Mouse (Mus musculus): ENCODE measurements around the gene Copz2. TPM values are rescaled to one million over a fixed set of nuclear protein-coding genes. Genes with fewer than 3 reads are reported as not detected.

Gene Copz2
- polyA plus RNA-seq, 1 experiment from 2014 or later: 115 TPM

DNA sequence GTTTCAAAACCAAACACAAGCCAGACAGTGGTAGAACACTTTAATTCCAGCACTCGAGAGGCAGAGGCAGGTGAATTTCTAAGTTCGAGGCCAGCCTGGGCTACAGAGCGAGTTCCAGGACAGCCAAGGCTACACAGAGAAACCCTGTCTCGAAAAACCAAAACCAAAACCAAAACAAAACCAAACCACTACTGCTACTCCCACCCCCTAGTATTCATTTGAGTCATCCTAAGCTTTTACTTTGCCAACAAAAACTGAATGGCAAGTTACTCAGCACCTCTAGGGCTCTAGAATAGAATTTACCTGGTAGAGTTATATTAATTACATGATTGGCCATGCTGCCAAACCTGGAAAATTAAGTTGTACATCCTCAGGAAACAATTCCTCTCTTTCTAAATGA is 10.0 kb downstream of the Copz2 start:
- no peak for ATAC-seq (ENCODE audit: low FRiP score, low TSS enrichment)

DNA sequence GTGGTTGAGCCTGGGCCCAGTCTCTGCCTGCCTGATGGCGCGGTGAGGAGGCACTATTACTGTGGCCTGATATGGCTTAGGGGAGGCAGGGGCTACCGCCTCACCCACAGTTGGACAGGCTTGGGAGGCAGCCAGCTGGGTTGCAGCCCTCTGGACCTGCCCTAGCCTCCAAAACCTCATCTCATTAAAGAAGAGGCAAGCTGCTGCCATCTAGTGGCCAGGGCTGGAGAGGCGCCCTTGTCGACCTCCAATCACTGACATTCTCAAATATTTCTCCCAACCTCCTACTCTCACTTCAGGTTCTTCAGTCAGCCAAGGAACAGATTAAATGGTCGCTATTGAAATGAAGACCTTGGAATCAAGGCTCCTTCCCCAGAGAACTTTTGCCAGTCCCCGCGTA is 10.9 kb downstream of the Copz2 start:
- Histone ChIP-seq H3K4me2 (replicated peaks; ENCODE audit: low read depth, low read length) (peak overlapping the region; percentile 93; the same call in 1 of the 2 replicates), H3K36me3 (ENCODE audit: insufficient read depth, low read length) (0 out of 2 replicates have a peak, but pooled peaks cover 4% of the 10 kb centered on the region), H3K27me3 (ENCODE audit: insufficient read depth, low read length) (no peaks in the 10 kb centered on the region), H3K4me3 (ENCODE audit: low read length) (no peak overlapping the region), H3K27ac (ENCODE audit: low read length) (peak overlapping the region; percentile 3; the same call in 1 of the 2 replicates), H3K4me1 (ENCODE audit: insufficient read depth, low read length) (peaks cover 33% of the 10 kb centered on the region), H3K9ac (replicated peaks; ENCODE audit: low read length) (0 out of 2 replicates have a peak overlapping the region, but pooled peaks have one; percentile 61), H3K9me3 (ENCODE audit: low read length) (no peaks in the 10 kb centered on the region)
- 8% methylated on average over 8 of the region's 8 CpGs for WGBS
- peak; percentile 64; the same call in 1 of the 2 replicates for ATAC-seq (ENCODE audit: low FRiP score, low TSS enrichment)

More for the DNA sequence above, 10.0 kb downstream of the Copz2 start:
- peaks cover 33% of the 10 kb centered on the region for H3K4me1 ChIP-seq (ENCODE audit: insufficient read depth, low read length)
- no peak overlapping the region for H3K27ac ChIP-seq (ENCODE audit: low read length)
- no peak overlapping the region for H3K4me2 ChIP-seq (replicated peaks; ENCODE audit: low read depth, low read length)
- H3K9me3 ChIP-seq (ENCODE audit: low read length): no peaks in the 10 kb centered on the region
- WGBS: 87% methylated on average over 4 of the region's 4 CpGs
- no peak overlapping the region for H3K9ac ChIP-seq (replicated peaks; ENCODE audit: low read length)
- H3K4me3 ChIP-seq (ENCODE audit: low read length): no peak overlapping the region
- H3K27me3 ChIP-seq (ENCODE audit: insufficient read depth, low read length): no peaks in the 10 kb centered on the region
- H3K36me3 ChIP-seq (ENCODE audit: insufficient read depth, low read length): 0 out of 2 replicates have a peak, but pooled peaks cover 4% of the 10 kb centered on the region

DNA sequence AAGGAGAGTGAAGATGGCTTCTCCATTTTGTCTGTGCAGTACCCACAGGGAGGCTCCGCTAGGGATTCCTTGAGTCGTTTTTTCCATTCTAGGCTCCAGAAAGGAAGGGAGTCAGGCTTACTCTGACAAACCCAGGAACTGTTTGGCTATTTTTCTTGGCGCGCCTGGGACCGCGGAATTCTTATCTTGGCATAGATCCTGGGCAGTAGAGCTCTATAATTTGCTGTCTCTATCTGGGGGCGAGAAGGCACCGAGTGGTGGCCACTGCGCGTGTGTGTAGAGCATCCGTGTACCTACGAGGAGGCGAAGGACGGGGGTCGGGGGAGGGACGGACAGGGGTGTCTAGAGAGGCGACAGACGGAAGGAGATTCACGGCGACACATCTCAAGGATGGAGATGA is 11.8 kb downstream of the Copz2 start:
- Histone ChIP-seq H3K4me3 (ENCODE audit: low read length) (peak overlapping the region; percentile 59), H3K36me3 (ENCODE audit: insufficient read depth, low read length) (0 out of 2 replicates have a peak, but pooled peaks cover 4% of the 10 kb centered on the region), H3K9ac (replicated peaks; ENCODE audit: low read length) (peak overlapping the region; percentile 61), H3K27me3 (ENCODE audit: insufficient read depth, low read length) (no peaks in the 10 kb centered on the region), H3K27ac (ENCODE audit: low read length) (peak overlapping the region; percentile 65), H3K9me3 (ENCODE audit: low read length) (no peaks in the 10 kb centered on the region), H3K4me1 (ENCODE audit: insufficient read depth, low read length) (peaks cover 33% of the 10 kb centered on the region), H3K4me2 (replicated peaks; ENCODE audit: low read depth, low read length) (peak overlapping the region; percentile 93)
- peak; percentile 41 for ATAC-seq (ENCODE audit: low FRiP score, low TSS enrichment)
- 0% methylated on average over 20 of the region's 20 CpGs for WGBS

DNA sequence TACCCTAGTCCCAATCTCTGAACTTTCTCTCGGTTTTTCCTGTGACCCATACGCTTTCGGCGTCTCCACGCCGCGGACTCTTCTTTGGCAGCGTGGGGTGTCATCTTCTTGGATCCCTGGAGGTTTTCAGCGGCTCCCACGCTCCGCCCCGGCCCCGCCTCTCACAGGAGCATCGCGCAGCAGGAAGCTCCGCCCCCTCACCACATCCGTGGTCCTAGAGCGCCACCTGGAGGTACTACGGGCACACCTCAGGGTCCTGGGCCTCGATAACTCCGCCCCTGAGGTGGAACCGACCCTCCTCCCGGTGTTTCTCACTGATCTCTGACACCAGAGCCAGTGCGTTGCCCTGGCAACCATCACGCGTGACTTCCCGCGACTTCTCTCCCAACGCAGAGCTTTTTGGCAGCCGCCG is 12.2 kb downstream of the Copz2 start:
- H3K9ac ChIP-seq (replicated peaks; ENCODE audit: low read length): peak overlapping the region; percentile 61
- H3K4me3 ChIP-seq (ENCODE audit: low read length): peak overlapping the region; percentile 59
- WGBS: under 1% methylated on average over 31 of the region's 31 CpGs
- H3K9me3 ChIP-seq (ENCODE audit: low read length): no peaks in the 10 kb centered on the region
- H3K27me3 ChIP-seq (ENCODE audit: insufficient read depth, low read length): 0 out of 2 replicates have a peak, but pooled peaks cover 2% of the 10 kb centered on the region
- peak; percentile 86 for ATAC-seq (ENCODE audit: low FRiP score, low TSS enrichment)
- peak overlapping the region; percentile 93 for H3K4me2 ChIP-seq (replicated peaks; ENCODE audit: low read depth, low read length)
- H3K4me1 ChIP-seq (ENCODE audit: insufficient read depth, low read length): peaks cover 33% of the 10 kb centered on the region
- H3K27ac ChIP-seq (ENCODE audit: low read length): peak overlapping the region; percentile 65
- 0 out of 2 replicates have a peak, but pooled peaks cover 4% of the 10 kb centered on the region for H3K36me3 ChIP-seq (ENCODE audit: insufficient read depth, low read length)

DNA sequence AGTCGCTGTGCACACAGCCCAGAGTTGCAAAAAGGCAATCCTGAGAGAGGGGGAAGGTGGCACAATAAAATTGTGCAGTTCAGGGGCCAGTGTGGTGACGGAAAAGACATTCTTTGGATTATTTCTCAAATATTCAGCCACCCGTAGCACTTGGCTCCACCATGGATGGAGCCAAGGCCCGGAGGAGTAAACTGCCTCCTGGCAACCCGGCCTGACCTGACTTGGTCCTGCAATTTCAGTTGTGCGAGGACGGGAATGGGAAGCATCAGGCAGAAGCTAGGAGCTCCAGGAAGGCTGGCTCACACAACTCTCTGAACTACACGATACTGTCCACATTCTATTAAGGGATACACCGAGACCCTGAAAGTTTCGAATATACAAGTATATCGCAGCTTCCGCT is 12.9 kb downstream of the Copz2 start:
- H3K36me3 ChIP-seq (ENCODE audit: insufficient read depth, low read length): 0 out of 2 replicates have a peak, but pooled peaks cover 4% of the 10 kb centered on the region
- peak overlapping the region; percentile 59 for H3K4me3 ChIP-seq (ENCODE audit: low read length)
- H3K27me3 ChIP-seq (ENCODE audit: insufficient read depth, low read length): 0 out of 2 replicates have a peak, but pooled peaks cover 2% of the 10 kb centered on the region
- 42% methylated on average over 12 of the region's 12 CpGs for WGBS
- peak overlapping the region; percentile 93 for H3K4me2 ChIP-seq (replicated peaks; ENCODE audit: low read depth, low read length)
- no peak for ATAC-seq (ENCODE audit: low FRiP score, low TSS enrichment)
- peak overlapping the region; percentile 57 for H3K27ac ChIP-seq (ENCODE audit: low read length)
- H3K9me3 ChIP-seq (ENCODE audit: low read length): no peaks in the 10 kb centered on the region
- no peak overlapping the region; the same call in 1 of the 2 replicates for H3K9ac ChIP-seq (replicated peaks; ENCODE audit: low read length)
- peaks cover 35% of the 10 kb centered on the region for H3K4me1 ChIP-seq (ENCODE audit: insufficient read depth, low read length)

DNA sequence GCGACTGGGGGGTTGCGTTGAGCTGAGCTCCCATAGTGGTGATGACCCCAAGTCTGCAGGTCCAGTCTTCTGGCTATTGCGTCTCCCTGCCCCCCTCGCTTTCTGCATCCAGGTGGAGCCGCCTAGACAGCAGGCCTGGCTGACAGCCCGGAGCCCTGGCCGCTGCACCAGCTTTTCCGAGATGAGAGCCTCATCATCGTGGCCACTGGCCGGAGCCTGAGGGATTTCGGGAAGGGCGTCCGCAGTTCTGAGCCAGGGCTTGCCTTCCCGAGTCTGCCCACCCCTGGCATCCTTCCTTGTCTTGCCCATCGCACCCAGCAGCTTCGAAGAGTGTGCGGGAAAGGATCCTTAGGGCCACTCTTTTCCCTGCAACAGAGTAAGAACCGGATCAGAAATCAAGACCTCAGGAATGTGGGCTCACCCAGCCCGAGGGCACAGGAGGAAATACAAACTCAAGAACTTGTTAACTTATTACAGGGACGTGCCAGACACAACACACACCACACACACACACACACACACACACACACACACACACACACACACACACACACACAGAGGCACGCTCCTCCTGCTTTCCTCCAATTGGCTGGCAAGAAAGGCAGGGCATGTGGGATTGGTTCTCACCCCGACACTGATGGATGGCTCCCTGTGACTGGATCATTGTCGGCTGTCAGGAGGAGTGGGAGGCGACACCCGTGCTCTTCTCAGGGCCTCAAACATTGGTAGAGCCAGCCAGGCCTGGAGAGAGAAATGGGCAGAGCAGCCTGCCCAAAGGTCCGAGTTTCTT is 13.7 kb downstream of the Copz2 start:
- Histone ChIP-seq H3K4me1 (ENCODE audit: insufficient read depth, low read length) (peaks cover 35% of the 10 kb centered on the region), H3K27me3 (ENCODE audit: insufficient read depth, low read length) (0 out of 2 replicates have a peak, but pooled peaks cover 2% of the 10 kb centered on the region), H3K4me3 (ENCODE audit: low read length) (peak overlapping the region; percentile 2; the same call in 1 of the 2 replicates), H3K27ac (ENCODE audit: low read length) (peak overlapping the region; percentile 63), H3K9ac (replicated peaks; ENCODE audit: low read length) (peak overlapping the region; percentile 13; the same call in 1 of the 2 replicates), H3K36me3 (ENCODE audit: insufficient read depth, low read length) (no peaks in the 10 kb centered on the region), H3K4me2 (replicated peaks; ENCODE audit: low read depth, low read length) (peak overlapping the region; percentile 93), H3K9me3 (ENCODE audit: low read length) (no peaks in the 10 kb centered on the region)
- peak; percentile 62 for ATAC-seq (ENCODE audit: low FRiP score, low TSS enrichment)
- 19% methylated on average over 26 of the region's 26 CpGs for WGBS

DNA sequence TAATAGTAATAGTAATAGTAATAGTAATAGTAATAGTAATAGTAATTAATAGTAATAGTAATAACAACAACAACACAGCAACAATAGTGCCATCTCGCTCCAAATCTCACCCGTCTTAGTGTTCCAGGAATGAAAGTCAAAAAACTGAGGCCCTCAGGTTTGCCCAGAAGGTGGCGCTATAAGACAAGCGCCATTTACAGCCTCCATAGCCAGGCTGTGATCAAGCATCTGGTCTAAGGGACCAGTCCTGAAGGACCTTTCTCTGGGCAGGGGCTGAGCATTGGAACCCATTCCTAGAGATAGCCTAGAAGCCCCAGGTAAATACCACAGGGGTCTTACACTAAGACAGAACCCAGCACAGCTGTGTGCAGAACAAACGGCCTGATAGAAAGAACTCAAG is 17.5 kb downstream of the Copz2 start:
- Histone ChIP-seq H3K4me1 (ENCODE audit: insufficient read depth, low read length) (peaks cover 23% of the 10 kb centered on the region), H3K9me3 (ENCODE audit: low read length) (no peaks in the 10 kb centered on the region), H3K27me3 (ENCODE audit: insufficient read depth, low read length) (0 out of 2 replicates have a peak, but pooled peaks cover 2% of the 10 kb centered on the region), H3K36me3 (ENCODE audit: insufficient read depth, low read length) (no peaks in the 10 kb centered on the region), H3K9ac (replicated peaks; ENCODE audit: low read length) (0 out of 2 replicates have a peak overlapping the region, but pooled peaks have one; percentile 16), H3K27ac (ENCODE audit: low read length) (no peak overlapping the region), H3K4me2 (replicated peaks; ENCODE audit: low read depth, low read length) (no peak overlapping the region), H3K4me3 (ENCODE audit: low read length) (no peak overlapping the region)
- 0 out of 2 replicates have a peak, but pooled peaks have one; percentile 55 for ATAC-seq (ENCODE audit: low FRiP score, low TSS enrichment)
- 8% methylated on average over 5 of the region's 5 CpGs for WGBS

DNA sequence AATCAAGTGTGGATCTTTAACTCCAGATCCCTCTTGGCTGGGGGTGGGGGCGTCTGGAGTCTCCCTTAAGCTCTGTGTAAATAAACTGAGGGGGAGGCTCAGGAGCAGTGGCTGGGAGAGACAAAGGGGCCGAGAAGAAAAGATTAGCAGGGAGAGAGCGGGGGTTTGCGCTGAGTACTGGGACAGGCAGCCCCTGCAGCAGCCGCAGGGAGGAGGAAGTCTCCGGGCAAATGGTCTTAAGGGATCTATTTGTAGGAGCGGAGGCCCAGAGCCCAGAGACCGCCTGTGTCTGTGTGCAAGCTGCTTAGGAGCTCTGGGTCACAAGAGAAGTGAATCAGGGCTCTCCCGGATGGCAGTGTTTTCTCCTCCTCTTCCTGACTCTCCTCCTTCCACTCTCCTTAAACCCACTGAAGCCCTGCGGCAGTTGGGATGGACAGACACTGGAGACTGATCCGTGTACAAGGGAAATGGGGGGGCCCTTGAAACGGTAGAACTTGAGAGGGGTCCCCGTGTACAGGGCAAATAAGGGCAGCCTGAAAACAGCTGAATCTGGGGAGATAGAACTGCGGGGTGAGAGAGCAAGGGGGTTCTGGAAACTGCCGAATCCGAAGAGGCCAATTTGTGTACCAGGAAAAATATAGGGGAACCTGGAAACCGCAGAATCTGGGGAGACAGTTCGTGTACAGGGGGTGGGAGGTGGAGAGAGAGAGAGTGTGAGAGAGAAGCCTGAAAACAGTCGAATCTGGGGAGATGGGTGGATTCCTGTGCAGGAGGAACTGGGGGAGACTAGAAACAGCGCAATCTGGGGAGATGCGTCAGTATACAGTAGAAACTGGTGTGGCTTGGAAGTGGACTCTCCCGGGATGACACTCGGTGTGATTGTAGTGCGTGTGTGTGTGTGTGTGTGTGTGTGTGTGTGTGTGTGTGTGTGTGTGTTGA is 23.0 kb downstream of the Copz2 start:
- Histone ChIP-seq H3K4me2 (replicated peaks; ENCODE audit: low read depth, low read length) (peak overlapping the region; percentile 15), H3K27ac (ENCODE audit: low read length) (peak overlapping the region; percentile 30; the same call in 1 of the 2 replicates), H3K27me3 (ENCODE audit: insufficient read depth, low read length) (peaks cover under 1% of the 10 kb centered on the region), H3K4me1 (ENCODE audit: insufficient read depth, low read length) (peaks cover 38% of the 10 kb centered on the region), H3K9ac (replicated peaks; ENCODE audit: low read length) (peak overlapping the region; percentile 20; the same call in 1 of the 2 replicates), H3K4me3 (ENCODE audit: low read length) (no peak overlapping the region), H3K36me3 (ENCODE audit: insufficient read depth, low read length) (no peaks in the 10 kb centered on the region), H3K9me3 (ENCODE audit: low read length) (no peaks in the 10 kb centered on the region)
- ATAC-seq (ENCODE audit: low FRiP score, low TSS enrichment): peak; percentile 47
- WGBS: 12% methylated on average over 24 of the region's 24 CpGs

DNA sequence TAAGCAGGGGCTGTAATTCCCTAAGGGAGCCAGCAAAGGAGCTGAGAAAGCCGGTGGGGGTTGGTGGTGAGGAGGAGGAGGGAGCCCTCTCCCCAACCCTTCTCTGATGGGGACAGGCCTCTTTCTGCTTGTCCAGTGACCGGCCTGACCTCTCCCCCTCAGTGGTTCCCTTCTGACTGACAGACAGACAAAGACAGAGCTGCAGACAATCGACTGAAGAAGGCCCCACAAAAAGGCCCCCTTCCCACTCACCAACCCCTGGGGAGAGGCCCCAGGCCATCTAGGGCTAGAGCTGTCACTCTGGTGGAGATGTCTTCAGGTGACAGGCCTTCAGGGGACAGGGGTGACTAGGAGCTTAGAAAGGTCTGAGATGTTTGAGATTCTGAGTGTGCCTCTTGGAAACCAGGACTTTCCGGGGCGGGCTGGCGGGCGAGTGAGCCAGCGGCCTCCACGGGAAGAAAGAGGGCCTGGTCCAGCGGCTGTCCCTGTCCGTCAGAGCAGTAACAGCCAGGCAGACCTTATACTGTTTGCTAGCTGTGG is 24.0 kb downstream of the Copz2 start:
- no peak overlapping the region for H3K9ac ChIP-seq (replicated peaks; ENCODE audit: low read length)
- peaks cover 5% of the 10 kb centered on the region for H3K27me3 ChIP-seq (ENCODE audit: insufficient read depth, low read length)
- peaks cover 38% of the 10 kb centered on the region for H3K4me1 ChIP-seq (ENCODE audit: insufficient read depth, low read length)
- H3K4me2 ChIP-seq (replicated peaks; ENCODE audit: low read depth, low read length): no peak overlapping the region
- WGBS: 48% methylated on average over 11 of the region's 11 CpGs
- no peak overlapping the region for H3K4me3 ChIP-seq (ENCODE audit: low read length)
- H3K36me3 ChIP-seq (ENCODE audit: insufficient read depth, low read length): no peaks in the 10 kb centered on the region
- H3K9me3 ChIP-seq (ENCODE audit: low read length): no peaks in the 10 kb centered on the region
- no peak overlapping the region for H3K27ac ChIP-seq (ENCODE audit: low read length)
- ATAC-seq (ENCODE audit: low FRiP score, low TSS enrichment): no peak
